Mouse (Mus musculus) cortical plate, adult 2 months (tissue): ENCODE measurements around the gene 1700008O03Rik.

Source experiments
- CTCF ChIP-seq: fragments of 200-500 bp; IDR thresholded peaks from 2 replicates; pipeline ENCODE4 v1.5.1; 2011; ENCODE audit warnings: mild to moderate bottlenecking, control low read depth, low read length; ENCODE audit not compliant: insufficient read depth; ENCODE audit errors: extremely low read depth
- POLR2A ChIP-seq: fragments of 200-500 bp; IDR thresholded peaks from 2 replicates; pipeline ENCODE4 v1.6.1; 2011; ENCODE audit warnings: mild to moderate bottlenecking, low read length, control low read depth; ENCODE audit not compliant: insufficient read depth; ENCODE audit errors: extremely low read depth

- TF ChIP-seq POLR2A (no peak), CTCF (no peak)
These were observed 10.4 kb downstream of the 1700008O03Rik start for GRCm38 (mm10) chr7:44375207-44375606.
